Mouse (Mus musculus): Measurements from ENCODE around the gene Ric1. TPM values are rescaled to one million over a fixed set of nuclear protein-coding genes. Genes with fewer than 3 reads are reported as not detected.

Gene Ric1
- 11.7 and 12.1 TPM in 2 replicates for polyA plus RNA-seq (2016; fragmentation: Nextera tagmentation; extraction: Ambion mirVana)

DNA sequence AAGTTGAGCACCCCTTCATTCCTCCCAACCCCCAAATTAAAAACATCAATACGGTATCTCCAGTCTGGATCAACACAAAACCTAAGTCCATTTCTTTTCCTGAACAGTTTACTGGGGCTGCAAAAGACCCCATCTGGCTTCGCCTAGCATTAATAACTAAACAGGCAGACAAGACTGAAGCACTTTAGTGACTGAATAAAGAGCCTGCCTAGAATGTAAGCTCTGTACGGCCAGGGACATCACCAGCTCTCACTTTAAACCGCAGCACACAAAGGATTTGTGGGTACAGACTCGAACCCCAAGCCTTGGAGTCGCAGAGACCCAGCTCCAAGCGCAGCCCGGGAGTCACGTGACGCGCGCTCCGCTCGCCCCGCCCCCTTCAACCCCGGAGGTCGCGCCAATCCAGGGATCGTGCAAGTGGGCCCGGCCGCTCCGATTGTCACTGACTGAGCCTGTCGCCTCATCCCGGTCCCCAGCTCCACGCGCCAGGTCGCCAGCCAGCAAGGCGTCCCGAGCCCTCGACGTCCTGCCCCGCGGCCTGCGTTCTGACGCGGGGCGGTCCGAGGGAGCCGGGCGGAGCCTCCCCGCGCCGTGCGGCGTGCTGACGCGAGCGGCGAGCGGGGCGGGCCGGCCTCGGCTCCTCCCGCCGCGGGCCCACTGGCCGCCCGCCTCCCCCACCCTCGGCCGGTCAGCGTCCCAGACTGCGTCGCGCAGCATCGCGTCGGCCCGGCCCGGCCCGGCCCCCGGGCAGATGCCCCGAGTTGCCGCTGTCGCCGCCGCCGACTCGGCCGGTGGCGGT lies at the start of gene Ric1:
Ric1 (plus strand) TSS at position 646 of the 799 bp plus-strand sequence.
- WGBS = under 1% methylated on average over 70 of the region's 80 CpGs
- H3K4me2 ChIP-seq = peak within 1 kb of the TSS; percentile 71
- H3K4me1 ChIP-seq = peaks cover 18% of the 10 kb centered on the region
- no peaks in the 10 kb centered on the region for H3K9me3 ChIP-seq
- ATAC-seq (ENCODE audit: low FRiP score) = peak; percentile 98
- no peaks in the 10 kb centered on the region for H3K27me3 ChIP-seq
- H3K27ac ChIP-seq = peak within 1 kb of the TSS; percentile 96
- peak within 1 kb of the TSS; percentile 93 for H3K9ac ChIP-seq
- peak within 1 kb of the TSS; percentile 92 for H3K4me3 ChIP-seq (replicated peaks)
- H3K36me3 ChIP-seq (replicated peaks) = no peaks in the 10 kb centered on the region

DNA sequence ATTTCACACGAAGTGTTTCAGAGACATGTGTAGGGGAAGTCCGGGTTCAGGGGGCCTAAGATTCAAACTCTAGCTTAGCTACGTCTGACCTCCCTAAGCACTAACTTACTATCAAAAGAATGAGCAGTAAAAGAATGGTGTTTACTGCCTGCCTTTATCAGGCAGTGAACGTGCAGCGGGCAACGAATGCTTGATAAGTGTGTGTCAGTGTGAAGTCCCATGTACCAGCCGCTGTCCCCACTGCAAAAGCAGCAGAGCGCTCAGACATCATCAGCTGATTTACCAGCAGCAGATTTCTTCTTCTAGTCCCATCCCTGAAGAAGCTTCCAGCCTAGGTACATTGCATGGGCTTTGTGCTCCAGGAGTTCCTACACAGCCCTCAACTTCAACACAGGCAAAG lies 49.7 kb upstream of the Ric1 start:
- H3K27me3 ChIP-seq = no peaks in the 10 kb centered on the region
- no peak for ATAC-seq (ENCODE audit: low FRiP score)
- H3K27ac ChIP-seq = no peak overlapping the region
- H3K4me2 ChIP-seq = no peak overlapping the region
- H3K4me3 ChIP-seq (replicated peaks) = no peak overlapping the region
- H3K9ac ChIP-seq = no peak overlapping the region
- 85% methylated on average over 8 of the region's 8 CpGs for WGBS
- no peaks in the 10 kb centered on the region for H3K9me3 ChIP-seq
- H3K36me3 ChIP-seq (replicated peaks) = no peaks in the 10 kb centered on the region
- peaks cover 5% of the 10 kb centered on the region; the same call in 1 of the 2 replicates for H3K4me1 ChIP-seq

DNA sequence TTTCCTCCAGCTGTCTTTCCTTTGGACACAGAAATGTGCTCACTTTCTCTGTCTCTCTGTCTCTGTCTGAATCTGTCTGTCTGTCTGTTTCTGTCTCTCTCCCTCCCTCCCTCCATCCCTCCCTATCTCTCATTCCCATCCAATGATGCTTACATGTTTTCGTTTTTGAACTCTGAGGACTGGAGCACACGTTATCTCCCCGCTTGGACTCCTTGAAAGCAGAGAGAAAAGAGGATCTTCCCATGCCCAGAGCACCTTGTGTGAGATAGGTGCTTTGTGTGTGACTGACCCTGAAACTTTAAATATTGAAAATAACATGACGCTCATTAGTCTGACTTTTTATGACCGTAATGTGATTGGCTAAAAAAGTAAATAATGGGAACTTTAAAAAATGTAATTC lies 49.1 kb upstream of the Ric1 start:
- peaks cover 5% of the 10 kb centered on the region; the same call in 1 of the 2 replicates for H3K4me1 ChIP-seq
- 94% methylated on average over 5 of the region's 5 CpGs for WGBS
- no peak overlapping the region for H3K27ac ChIP-seq
- H3K4me2 ChIP-seq = no peak overlapping the region
- no peak overlapping the region for H3K9ac ChIP-seq
- no peak overlapping the region for H3K4me3 ChIP-seq (replicated peaks)
- no peaks in the 10 kb centered on the region for H3K9me3 ChIP-seq
- no peak for ATAC-seq (ENCODE audit: low FRiP score)
- H3K27me3 ChIP-seq = no peaks in the 10 kb centered on the region
- no peaks in the 10 kb centered on the region for H3K36me3 ChIP-seq (replicated peaks)

DNA sequence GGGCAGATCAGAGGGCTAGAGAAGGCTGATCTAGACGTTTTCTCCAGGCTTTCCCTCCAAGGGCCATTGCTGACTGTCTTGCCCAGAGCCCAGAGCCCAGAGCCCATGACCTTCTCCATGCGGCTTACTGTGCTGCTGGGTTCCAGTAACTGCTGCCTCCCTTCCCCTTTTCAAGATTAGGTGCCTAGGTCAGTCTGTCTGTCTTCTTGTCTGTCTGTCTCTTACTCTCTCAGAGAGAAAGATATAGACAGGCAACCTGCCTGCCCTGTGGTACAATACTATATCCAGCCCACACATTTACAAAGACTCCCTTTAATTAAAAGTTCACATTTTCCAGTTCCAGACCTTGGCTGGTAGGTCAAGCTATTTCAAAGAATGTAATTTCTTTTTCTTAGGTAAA lies 47.3 kb upstream of the Ric1 start:
- no peaks in the 10 kb centered on the region for H3K36me3 ChIP-seq (replicated peaks)
- H3K9me3 ChIP-seq = no peaks in the 10 kb centered on the region
- ATAC-seq (ENCODE audit: low FRiP score) = no peak
- H3K27me3 ChIP-seq = no peaks in the 10 kb centered on the region
- no peak overlapping the region for H3K4me3 ChIP-seq (replicated peaks)
- no peak overlapping the region for H3K4me2 ChIP-seq
- H3K9ac ChIP-seq = no peak overlapping the region
- no peak overlapping the region for H3K27ac ChIP-seq
- 64% methylated on average over 2 of the region's 2 CpGs for WGBS
- peaks cover 5% of the 10 kb centered on the region; the same call in 1 of the 2 replicates for H3K4me1 ChIP-seq

DNA sequence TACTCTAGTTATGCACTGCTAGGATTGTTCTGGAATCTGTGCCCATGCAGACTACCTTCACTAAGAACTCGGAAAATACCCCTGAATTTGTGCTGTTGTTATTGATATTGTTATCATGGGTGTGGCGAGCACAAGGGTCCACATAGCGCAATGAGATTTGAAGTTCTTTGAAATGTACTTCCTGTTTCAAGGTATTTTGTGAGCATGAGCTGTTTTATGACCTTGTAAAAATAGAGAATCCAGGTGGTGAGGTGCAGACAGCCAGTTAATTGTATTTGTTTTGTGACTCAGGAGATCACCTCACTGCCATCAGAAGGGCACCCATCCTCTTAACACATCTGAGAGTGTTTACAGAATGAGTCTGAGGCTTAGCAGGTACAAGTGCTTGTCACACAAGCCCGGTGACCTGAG lies 46.9 kb upstream of the Ric1 start:
- no peak overlapping the region for H3K4me3 ChIP-seq (replicated peaks)
- H3K36me3 ChIP-seq (replicated peaks) = no peaks in the 10 kb centered on the region
- H3K4me2 ChIP-seq = no peak overlapping the region
- no peak for ATAC-seq (ENCODE audit: low FRiP score)
- no peak overlapping the region for H3K27ac ChIP-seq
- 91% methylated on average over 4 of the region's 4 CpGs for WGBS
- peaks cover 5% of the 10 kb centered on the region; the same call in 1 of the 2 replicates for H3K4me1 ChIP-seq
- no peaks in the 10 kb centered on the region for H3K27me3 ChIP-seq
- H3K9me3 ChIP-seq = no peaks in the 10 kb centered on the region
- H3K9ac ChIP-seq = no peak overlapping the region

DNA sequence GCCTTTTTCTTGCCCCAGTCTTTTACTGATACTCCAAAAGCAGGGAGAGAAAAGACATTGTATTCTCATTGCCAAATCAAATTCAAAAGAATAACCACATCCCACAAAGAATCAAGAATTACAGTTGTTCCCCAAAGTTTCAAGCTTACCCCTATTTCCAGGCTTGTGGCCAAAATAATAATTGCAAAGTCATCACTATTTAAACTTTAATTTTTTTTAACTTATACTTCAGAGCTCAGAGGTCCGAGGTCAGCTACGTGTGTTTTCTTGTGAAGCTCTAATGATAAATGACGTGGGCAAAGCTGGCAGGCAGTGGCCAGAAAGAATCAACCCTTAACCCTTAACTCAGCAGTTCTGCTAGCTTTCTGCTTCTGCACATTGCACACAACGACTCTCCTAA lies 43.5 kb upstream of the Ric1 start:
- Histone ChIP-seq H3K9ac (no peak overlapping the region), H3K36me3 (replicated peaks) (no peaks in the 10 kb centered on the region), H3K4me3 (replicated peaks) (no peak overlapping the region), H3K9me3 (no peaks in the 10 kb centered on the region), H3K27ac (no peak overlapping the region), H3K4me1 (0 out of 2 replicates have a peak, but pooled peaks cover 6% of the 10 kb centered on the region), H3K4me2 (no peak overlapping the region), H3K27me3 (no peaks in the 10 kb centered on the region)
- no peak for ATAC-seq (ENCODE audit: low FRiP score)
- 43% methylated on average over 4 of the region's 4 CpGs for WGBS

DNA sequence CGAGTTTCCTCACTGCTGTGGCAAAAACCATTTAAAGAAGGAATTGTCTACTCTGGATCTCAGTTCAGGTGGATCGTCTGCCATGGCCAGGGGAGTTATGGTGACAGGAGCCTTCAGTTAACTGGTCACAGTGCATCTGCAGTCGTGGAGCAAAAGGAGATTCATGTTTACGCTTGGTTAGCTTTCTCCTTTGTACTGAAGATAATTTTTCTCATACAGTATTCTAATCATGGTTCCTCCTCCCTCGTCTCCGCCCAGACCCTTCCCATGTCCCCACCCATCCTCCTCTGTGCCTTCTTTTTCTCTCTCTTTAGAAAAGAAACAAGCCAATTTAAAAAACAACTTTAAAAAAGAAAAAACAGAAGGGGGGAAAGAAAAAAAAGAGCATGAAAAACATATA lies 40.5 kb upstream of the Ric1 start:
- Histone ChIP-seq H3K9ac (no peak overlapping the region), H3K27ac (no peak overlapping the region), H3K36me3 (replicated peaks) (no peaks in the 10 kb centered on the region), H3K4me3 (replicated peaks) (no peak overlapping the region), H3K9me3 (no peaks in the 10 kb centered on the region), H3K27me3 (no peaks in the 10 kb centered on the region), H3K4me2 (no peak overlapping the region), H3K4me1 (0 out of 2 replicates have a peak, but pooled peaks cover 6% of the 10 kb centered on the region)
- 75% methylated on average over 6 of the region's 6 CpGs for WGBS
- no peak for ATAC-seq (ENCODE audit: low FRiP score)

DNA sequence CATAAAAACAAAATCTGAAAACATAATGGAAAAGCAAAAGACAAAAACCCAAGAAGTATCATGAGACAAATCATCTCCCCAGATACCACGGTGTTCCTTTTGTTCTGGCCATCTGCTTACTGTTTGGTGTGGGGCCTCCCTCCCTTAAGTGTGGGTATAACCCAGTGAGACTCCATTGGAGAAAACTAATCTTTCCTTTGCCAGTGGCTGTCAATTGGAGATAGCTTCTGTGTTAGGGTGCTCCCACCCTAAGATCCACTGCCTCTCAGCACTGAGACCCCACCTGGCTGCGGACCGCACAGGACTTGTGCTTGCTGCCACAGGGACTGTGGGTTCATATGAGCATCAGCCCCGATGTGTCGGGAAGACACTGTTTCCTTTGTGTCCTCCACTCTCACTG lies 39.9 kb upstream of the Ric1 start:
- H3K9me3 ChIP-seq = no peaks in the 10 kb centered on the region
- no peaks in the 10 kb centered on the region for H3K36me3 ChIP-seq (replicated peaks)
- no peak overlapping the region for H3K9ac ChIP-seq
- H3K27me3 ChIP-seq = no peaks in the 10 kb centered on the region
- no peak overlapping the region for H3K4me3 ChIP-seq (replicated peaks)
- 75% methylated on average over 5 of the region's 5 CpGs for WGBS
- H3K4me1 ChIP-seq = 0 out of 2 replicates have a peak, but pooled peaks cover 6% of the 10 kb centered on the region
- no peak overlapping the region for H3K4me2 ChIP-seq
- H3K27ac ChIP-seq = no peak overlapping the region
- no peak for ATAC-seq (ENCODE audit: low FRiP score)

DNA sequence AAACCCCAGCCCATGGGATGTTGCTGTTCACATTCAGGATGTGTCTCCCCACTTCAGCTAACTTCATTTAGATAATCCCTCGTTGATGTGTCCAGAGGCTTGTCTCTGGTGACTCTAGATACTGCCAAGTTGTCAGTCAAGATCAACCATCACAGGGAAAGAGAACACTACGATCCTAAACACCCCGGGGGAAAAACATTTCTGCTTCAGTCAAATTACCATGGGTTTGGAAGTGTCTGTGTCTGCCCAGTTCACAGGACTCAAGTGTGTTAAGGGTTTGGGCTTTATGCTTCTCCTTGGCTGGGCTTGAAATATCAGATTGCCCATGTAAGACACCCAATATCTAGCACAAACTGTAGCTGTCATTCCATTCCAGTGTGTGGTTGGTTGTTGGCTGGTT lies 39.4 kb upstream of the Ric1 start:
- WGBS = 64% methylated on average over 3 of the region's 3 CpGs
- no peaks in the 10 kb centered on the region for H3K27me3 ChIP-seq
- H3K9ac ChIP-seq = no peak overlapping the region
- H3K27ac ChIP-seq = no peak overlapping the region
- H3K4me3 ChIP-seq (replicated peaks) = no peak overlapping the region
- H3K4me2 ChIP-seq = no peak overlapping the region
- 0 out of 2 replicates have a peak, but pooled peaks cover 6% of the 10 kb centered on the region for H3K4me1 ChIP-seq
- H3K9me3 ChIP-seq = no peaks in the 10 kb centered on the region
- no peaks in the 10 kb centered on the region for H3K36me3 ChIP-seq (replicated peaks)
- ATAC-seq (ENCODE audit: low FRiP score) = no peak

DNA sequence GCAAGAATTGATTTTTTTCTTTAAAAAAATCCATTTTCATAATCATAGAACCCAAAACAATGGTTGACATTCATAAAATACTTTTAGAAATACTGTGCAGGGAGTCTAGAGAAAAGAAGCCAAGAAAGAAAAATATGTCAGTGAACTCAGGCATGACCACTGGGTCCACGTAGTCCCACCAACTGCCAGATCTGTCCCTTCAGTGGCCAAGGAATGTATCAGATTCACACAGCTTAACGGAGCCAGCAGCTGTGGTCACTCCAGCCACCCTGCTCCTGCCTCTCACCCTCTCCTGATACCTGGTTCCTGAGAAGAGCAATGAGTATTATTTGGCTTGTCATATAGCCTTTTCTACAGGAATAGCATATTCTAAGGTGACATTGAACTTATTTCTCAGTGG lies 38.7 kb upstream of the Ric1 start:
- no peaks in the 10 kb centered on the region for H3K9me3 ChIP-seq
- WGBS = 77% methylated on average over 2 of the region's 2 CpGs
- no peak overlapping the region for H3K9ac ChIP-seq
- no peak overlapping the region for H3K4me2 ChIP-seq
- no peak for ATAC-seq (ENCODE audit: low FRiP score)
- H3K4me3 ChIP-seq (replicated peaks) = no peak overlapping the region
- H3K27me3 ChIP-seq = no peaks in the 10 kb centered on the region
- H3K4me1 ChIP-seq = 0 out of 2 replicates have a peak, but pooled peaks cover 6% of the 10 kb centered on the region
- H3K36me3 ChIP-seq (replicated peaks) = no peaks in the 10 kb centered on the region
- no peak overlapping the region for H3K27ac ChIP-seq

DNA sequence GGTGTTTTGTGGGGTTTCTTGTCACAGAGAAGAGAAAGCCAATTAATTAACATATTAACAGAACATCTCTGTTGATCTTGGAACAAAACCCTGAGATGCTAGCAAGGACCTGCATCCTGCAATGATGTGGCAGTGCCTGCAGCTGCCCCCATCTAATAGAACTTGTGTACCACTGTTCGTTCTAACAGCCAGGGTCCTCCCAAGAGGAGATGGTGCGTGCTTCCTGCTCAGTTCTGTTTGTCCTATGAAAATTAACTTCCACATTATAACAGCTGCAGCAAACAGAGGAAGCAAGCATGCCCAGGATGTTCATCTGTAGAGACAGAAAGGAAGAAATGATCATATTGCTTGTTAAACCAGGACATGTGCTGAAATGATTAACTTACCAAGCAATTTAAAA lies 37.5 kb upstream of the Ric1 start:
- no peaks in the 10 kb centered on the region for H3K27me3 ChIP-seq
- WGBS = 75% methylated on average over 2 of the region's 2 CpGs

DNA sequence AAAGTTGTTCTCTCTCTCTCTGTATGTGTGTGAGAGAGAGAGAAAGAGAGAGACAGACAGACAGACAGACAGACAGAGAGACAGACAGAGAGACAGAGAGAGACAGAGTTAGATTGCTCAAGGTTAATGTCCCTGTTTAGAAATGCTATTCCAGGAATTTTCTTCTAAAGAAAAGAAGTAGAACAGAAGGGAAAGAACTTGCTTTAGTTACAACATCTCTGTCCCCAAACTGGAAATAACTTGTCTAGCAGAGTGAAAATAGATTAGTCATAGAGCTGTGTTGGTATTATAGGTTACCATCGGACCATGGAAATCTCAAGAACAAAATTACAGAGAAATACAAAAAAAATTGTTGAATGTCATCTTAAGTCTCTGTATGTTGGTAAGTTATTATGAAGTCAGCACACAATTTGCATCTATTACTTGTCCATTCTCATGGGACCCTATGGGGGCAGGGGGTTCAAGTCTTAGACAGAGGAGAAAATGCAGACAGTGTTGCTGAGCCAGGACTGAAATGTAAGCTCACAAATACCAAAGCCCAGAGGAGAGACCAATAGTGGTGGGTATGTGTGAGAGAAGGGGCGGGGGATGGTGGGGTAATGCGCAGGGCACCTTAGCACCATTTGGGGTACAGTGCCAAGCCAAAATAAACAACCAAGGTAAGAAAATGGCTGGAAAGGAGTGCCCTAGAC lies 36.7 kb upstream of the Ric1 start:
- no peak for ATAC-seq (ENCODE audit: low FRiP score)
- Histone ChIP-seq H3K4me3 (replicated peaks) (no peak overlapping the region), H3K9me3 (no peaks in the 10 kb centered on the region), H3K9ac (no peak overlapping the region), H3K4me1 (0 out of 2 replicates have a peak, but pooled peaks cover 6% of the 10 kb centered on the region), H3K4me2 (no peak overlapping the region), H3K27ac (no peak overlapping the region), H3K36me3 (replicated peaks) (no peaks in the 10 kb centered on the region), H3K27me3 (no peaks in the 10 kb centered on the region)
- WGBS = 91% methylated on average over 3 of the region's 3 CpGs

More for the DNA sequence above, 37.5 kb upstream of the Ric1 start:
- Histone ChIP-seq H3K4me2 (no peak overlapping the region), H3K9ac (no peak overlapping the region), H3K9me3 (no peaks in the 10 kb centered on the region), H3K27ac (no peak overlapping the region), H3K36me3 (replicated peaks) (no peaks in the 10 kb centered on the region), H3K4me1 (0 out of 2 replicates have a peak, but pooled peaks cover 6% of the 10 kb centered on the region), H3K4me3 (replicated peaks) (no peak overlapping the region)
- ATAC-seq (ENCODE audit: low FRiP score) = no peak

Measured in forebrain, embryonic 12.5 days (tissue).